Mouse (Mus musculus) lung, postnatal 25 days (tissue): Measurements from ENCODE around the gene Ptprn2.

Experiments used
- DNase-seq: peaks from one replicate; pipeline ENCODE4 v3.0.0; 2022; ENCODE audit warnings: low spot score

Ptprn2 gene

GRCm38 (mm10) chr12:116981315-116981714, 495.8 kb downstream of the Ptprn2 start:
- no peak for DNase-seq

DNA sequence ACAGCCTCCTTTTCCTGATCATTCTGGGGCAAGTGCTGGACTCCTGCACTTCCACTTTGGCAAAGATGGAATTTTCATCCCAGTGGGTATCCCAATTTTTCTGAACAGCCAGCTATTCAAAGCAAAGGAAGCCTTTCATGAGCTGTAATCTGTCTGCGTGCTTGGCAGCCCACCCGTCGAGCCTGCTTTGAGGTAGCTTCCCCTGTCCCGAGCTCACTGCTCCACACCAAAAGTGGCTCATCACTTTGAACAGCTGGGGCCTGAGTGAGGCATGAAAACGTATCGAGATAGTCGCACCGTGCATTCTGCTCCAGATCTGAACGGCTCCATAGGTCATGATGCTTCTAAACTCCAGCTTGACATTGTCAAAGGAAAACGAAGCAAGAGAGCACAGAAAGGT, 503.6 kb downstream of the Ptprn2 start:
- DNase-seq = no peak

GRCm38 (mm10) chr12:117001546-117002148, 516.1 kb downstream of the Ptprn2 start:
- DNase-seq = no peak

GRCm38 (mm10) chr12:117016753-117017595, 531.5 kb downstream of the Ptprn2 start:
- DNase-seq = no peak

GRCm38 (mm10) chr12:117017912-117018311, 532.4 kb downstream of the Ptprn2 start:
- no peak for DNase-seq

DNA sequence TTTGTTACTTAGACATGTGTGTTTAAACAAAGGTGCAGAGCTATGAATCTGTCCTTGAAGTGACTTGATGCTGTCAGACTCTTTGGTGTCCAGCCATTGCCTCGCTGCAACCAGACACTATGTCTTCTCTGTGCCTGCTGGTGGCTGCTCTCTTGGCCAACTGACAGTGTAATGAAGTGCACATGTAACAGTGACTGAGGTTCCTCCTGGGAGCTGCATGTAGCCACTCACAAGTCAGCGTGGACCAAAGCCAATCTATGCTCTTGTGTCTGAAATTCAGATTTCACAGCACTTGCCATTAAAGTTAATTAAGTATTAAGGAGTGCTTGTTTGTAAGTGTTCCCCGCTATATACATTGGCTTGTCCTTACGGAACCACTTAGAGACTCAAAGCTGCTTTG, 537.7 kb downstream of the Ptprn2 start:
- DNase-seq = no peak

DNA sequence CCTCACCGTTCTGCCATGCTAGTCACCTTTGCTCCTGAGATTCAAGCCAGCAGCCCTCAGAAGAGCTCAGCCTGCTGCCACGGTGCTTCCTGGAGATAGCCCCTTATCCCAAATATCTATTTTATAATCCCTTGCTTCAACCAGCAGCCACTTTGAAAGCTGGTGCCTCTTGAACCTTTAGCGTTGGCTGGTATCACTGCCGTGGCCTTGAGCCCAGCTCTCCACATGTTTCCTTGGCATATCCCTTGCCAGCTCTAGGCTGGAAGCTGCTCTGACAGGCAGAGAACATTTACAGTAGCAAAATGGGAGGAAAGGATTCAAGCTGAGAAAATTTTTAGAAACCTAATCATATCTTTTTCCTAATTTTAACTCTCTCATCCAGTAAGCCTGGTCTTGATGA, 539.4 kb downstream of the Ptprn2 start:
- no peak for DNase-seq

- no peak for DNase-seq
Measured at GRCm38 (mm10) chr12:117025676-117026075, 540.2 kb downstream of the Ptprn2 start.

DNA sequence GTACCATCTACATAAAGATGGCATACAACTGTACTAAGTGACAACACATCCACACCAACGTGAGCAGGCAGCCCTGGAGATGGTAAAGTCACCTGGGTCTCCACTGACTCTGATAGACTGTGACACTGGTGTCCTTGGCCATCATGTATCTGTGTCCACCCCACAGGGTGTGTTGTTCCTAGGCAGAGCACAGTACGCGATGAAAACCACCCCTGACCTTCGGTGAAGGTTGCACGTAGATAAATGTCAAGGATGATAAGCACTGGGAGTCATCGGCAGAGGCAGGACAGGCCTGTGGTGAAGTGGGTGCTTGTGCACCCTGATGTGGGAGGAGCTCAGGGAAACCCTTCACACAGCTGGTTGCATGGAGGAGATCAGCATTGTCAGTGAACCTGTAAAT, 541.8 kb downstream of the Ptprn2 start:
- no peak for DNase-seq

DNA sequence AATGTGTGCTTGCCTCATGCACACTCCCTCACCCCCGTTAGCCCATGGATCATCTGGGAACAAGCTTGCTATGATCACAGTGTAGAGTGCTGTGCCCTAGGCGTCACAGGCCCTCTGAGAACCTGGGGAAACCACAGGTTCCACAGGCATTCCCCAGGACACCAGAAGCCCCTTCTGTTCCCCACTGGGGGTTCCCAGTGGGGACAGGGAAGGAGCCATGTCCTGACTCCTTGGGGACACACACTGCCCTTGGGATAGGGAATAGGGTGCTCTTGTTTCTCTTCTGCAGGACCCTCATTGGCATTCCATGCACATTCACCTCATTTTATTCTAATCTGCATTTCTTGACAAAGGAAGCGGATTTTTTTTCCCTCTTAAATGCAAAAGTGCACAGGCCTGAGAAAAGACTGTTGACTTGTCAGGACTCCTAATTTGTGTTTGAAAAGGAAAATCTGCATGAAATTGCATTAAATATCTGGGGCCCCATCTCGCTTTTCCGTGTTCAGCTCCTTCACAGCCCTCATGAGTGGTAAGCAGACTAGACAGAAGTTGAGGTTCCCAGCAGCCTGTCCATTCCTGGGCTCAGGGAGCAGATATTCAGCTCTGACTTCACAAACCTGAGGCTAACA, 542.9 kb downstream of the Ptprn2 start:
- DNase-seq = no peak

- no peak for DNase-seq
Measured at GRCm38 (mm10) chr12:117033172-117033571, 547.7 kb downstream of the Ptprn2 start.

DNA sequence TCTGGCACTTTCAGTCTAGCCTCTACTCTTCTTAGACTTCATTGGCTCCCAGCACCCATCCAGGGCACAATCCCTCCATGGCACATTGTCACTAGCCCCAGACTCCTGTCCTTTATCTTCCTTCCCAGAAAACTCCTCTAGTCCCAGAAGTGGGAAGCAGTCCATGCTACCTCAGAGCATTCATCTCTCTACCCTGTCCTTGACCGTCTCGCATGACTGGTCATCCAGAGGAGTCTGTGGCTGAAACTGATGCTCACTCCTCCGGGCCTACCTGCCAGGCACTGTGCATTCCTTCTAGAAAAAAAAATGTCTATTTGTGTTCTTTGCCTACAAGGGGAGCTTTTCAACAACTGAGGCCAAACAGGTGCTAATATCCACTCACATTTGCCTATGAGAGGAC, 549.0 kb downstream of the Ptprn2 start:
- DNase-seq = no peak

GRCm38 (mm10) chr12:117035243-117035642, 549.7 kb downstream of the Ptprn2 start:
- DNase-seq = peak; percentile 62

DNA sequence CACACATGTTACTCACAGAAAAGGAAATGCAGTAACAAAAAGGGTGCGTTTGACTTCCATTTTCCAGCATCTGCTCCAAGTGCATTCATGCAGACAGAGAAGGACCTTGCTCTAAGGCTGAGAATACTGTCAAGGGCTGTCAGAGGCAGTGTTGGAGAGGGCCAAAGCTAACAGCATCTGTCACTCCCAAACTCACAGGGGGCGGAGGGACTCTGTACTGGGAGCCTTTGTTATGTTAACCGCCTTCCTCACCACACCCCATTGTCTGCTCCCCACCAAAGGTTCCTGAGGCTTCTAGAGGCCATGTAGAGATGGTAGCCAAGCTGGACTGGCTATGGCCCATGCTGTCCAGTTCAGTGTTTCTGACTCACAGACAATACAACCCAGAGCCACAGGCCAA, 553.9 kb downstream of the Ptprn2 start:
- DNase-seq = no peak

GRCm38 (mm10) chr12:117041409-117041808, 555.9 kb downstream of the Ptprn2 start:
- DNase-seq = no peak

DNA sequence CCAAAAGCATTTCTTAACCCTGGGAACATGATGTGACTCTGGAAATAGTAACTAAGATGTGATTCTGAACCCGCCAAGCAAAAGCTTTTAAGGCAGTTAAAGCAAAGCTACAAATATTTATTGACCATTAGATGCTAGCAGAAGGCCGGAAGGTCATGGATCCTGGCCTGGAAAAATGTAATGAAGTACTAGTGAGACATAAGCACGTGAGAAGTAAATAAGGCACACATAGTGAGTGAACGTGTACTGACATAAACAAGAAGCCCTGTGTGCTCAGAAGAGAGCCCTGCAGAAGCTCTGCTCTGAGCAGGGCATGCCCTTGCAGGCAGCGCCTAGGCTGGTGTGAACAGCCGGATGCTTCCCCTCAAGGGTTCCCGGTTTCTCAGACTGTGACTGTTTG, 557.2 kb downstream of the Ptprn2 start:
- peak; percentile 33 for DNase-seq

DNA sequence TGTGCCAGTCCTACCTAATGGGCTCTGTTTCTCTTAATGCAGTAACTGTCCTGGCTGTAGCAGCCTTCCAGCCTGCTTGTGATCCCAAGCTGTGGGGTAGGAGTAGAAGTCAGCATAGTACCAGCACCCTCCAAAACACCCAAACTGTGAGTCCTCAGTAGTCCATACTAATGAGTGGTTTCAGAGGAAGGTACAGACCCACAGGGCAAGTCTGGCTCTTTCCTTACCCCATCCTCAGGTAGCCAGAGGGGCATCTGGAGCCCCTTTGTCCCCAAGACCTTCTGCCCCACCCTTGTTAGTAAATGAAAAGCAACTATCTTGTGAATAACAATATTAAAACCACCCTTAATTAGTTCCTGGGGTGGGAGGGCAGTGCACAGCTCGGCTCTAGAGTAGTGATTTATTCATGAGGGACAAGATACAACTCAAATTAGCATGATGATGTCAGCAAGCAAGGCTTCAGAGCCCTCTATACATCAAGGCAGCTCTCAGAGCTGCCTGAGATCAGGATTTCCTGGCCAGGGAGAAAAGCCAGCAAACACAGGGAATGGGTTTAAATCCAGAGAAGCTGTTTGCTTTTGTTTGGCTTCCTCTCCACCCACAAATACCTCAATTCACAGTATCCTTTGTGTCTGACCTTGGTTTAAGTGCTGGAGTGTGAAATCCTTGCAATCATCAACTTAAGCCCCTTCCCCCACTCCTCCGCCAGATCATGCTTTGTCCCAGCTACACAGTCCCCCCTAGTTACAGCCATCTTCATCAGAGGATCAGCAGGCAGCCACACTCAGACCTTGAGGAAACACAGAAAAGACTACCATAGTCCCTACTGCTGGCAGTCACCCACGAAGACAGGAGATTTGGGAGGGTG, 562.1 kb downstream of the Ptprn2 start:
- DNase-seq = no peak

GRCm38 (mm10) chr12:117049829-117050228, 564.3 kb downstream of the Ptprn2 start:
- DNase-seq = no peak

DNA sequence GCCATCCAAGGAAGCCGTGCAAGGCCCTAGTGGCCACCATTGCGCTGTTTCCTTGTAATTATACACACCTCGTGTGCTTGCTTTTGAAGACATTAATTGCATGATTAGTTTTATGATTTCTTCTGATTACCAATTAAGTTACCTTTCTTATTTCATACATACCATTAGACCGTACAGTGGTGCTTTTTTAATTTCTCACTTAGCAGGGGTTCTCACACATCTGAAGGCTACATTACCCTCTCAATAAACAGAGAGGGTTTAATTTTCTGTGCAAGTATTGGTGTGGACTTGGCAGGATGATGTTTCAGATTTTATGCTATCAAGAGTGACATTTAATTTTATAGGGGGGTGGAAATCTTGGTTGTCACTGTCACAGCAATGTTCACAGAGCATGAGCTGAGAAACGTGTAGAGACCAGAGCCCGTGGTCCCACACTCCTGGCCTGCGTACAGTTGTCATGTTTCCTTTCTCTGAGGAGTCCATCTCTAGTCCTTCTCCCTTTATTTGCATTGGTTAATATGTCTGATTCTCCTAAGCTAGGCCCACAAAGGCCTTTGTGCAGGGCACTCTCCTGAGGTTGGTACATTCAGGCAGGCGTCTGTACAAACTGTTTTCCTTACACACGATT, 567.8 kb downstream of the Ptprn2 start:
- DNase-seq = no peak

- no peak for DNase-seq
Measured at GRCm38 (mm10) chr12:117053851-117054769, 568.6 kb downstream of the Ptprn2 start.
